Mouse (Mus musculus): Measurements from ENCODE around the gene Ftl1. TPM values are rescaled to one million over a fixed set of nuclear protein-coding genes. Genes with fewer than 3 reads are reported as not detected.

The Ftl1 gene
- total RNA-seq, 2 experiments from 2014 or later: 231 to 265 TPM

DNA sequence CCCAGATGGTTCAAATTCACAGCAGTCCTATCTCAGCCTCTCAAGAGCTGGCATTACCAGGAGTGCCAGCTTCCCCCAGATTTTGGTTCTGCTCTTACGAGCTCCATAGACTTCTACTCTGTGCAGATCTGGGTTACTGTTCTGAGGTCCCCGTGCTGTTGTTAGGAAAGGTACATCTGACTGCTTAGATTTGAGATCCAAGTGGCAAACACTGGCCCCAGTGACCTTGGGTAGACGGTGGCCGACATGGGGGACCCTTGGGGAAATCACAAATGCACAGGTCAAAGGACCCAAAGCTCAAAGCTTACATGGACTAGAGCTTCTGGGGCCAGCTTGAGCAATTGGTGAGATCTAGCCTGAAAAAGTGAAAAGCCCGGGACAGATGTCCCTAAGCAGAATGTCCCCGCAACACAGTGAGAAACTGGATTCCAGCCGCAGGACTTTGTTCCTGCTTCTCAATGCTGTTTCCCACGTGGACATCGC lies 2.9 kb downstream of the Ftl1 start:
- intact Hi-C loops (cut with DNase I): no loop called here
- no peak for DNase-seq

GRCm38 (mm10) chr7:45455932-45456696 lies 3.6 kb downstream of the Ftl1 start:
- intact Hi-C loops (cut with DNase I): no loop called here
- DNase-seq: no peak

GRCm38 (mm10) chr7:45454971-45455370 lies 4.7 kb downstream of the Ftl1 start:
- no peak for DNase-seq

DNA sequence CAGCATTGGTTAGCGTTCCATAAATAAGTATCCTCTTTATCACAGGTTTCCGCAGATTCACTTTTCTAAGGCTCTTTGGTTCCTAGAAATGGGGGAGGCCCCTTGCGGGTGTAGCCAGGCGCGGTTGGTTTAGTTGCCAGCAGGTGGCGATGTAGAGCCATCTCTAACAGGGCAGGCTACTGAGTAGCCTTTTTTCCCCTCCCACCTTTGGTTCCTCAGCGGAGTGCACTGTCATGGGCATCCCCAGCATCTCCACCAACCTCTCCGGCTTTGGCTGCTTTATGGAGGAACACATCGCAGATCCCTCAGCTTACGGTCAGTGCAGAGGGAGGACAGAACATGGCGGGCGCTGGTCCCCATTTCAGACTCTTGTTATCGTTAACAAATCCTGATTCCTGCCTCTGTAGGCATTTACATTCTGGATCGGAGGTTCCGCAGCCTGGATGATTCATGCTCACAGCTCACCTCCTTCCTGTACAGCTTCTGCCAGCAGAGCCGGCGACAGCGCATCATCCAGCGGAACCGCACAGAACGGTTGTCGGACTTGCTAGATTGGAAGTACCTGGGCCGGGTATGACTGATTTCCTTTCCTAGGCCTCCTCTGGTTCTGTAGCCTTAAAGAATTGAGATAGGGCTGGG lies 8.2 kb downstream of the Ftl1 start:
- DNase-seq: peak; percentile 83 to 91
- intact Hi-C loops (cut with DNase I): loop anchor here (5.0 kb wide), 1 partner anchor 111 kb away; no protein-coding TSS in a partner anchor

More at GRCm38 (mm10) chr7:45454971-45455370, 4.7 kb downstream of the Ftl1 start:
- intact Hi-C loops (cut with DNase I): loop anchor here (5.0 kb wide), 1 partner anchor 107 kb away; no protein-coding TSS in a partner anchor

DNA sequence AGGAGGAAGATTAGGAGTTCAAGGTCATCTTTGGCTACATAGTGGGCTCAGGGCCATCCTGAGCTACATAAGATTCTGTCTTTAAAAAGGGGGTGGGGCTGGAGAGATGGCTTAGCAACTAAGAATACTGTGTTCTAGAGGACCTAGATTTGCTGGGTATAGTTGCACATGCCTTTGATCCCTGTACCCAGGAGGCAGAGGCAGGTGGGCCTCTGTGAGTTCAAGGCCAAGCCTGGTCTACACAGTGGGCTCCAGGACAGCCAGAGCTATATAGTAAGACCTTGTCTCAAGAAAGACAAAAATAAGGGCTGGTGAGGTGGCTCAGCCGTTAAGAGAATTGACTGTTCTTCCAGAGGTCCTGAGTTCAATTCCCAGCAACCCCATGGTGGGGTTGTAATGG lies 9.7 kb downstream of the Ftl1 start:
- intact Hi-C loops (cut with DNase I): loop anchor here (5.0 kb wide), 1 partner anchor 112 kb away; no protein-coding TSS in a partner anchor
- DNase-seq: no peak

DNA sequence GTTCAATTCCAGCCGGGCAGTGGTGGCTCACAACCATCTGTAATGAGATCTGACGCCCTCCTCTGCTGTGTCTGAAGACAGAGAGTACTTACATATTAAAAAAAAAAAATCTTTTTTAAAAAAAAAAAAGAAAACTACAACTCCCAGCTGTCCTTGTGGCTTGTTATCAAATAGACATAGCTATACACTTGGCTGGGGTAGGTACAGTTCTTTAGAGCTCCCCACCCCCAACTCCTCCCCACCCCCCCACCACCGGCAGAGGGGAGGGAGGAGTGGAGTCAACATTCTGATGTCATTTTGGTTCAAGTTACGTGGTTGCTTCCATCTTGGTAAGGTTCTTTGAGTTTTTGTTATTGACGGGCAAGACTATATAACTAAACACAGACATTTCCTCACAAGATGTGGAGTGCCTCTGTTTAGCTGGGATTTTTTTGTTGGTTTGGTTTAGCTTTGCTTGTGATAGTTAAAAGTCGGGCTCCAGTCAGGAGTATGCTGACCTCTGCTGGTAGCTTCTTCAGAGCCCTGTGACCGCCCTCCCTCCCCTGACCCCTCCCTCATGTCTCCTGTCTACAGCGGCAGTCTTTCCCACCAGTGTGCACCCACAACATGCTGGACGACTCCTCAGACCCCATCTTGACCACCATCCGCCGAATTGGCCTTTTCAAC lies 12.2 kb downstream of the Ftl1 start:
- peak in 1 of 2 experiments; percentile 54 for DNase-seq
- intact Hi-C loops (cut with DNase I): no loop called here

- intact Hi-C loops (cut with DNase I): no loop called here
These were observed 13.1 kb downstream of the Ftl1 start for GRCm38 (mm10) chr7:45446589-45446988.

GRCm38 (mm10) chr7:45443526-45444420 lies 15.9 kb downstream of the Ftl1 start:
- intact Hi-C loops (cut with DNase I): no loop called here
- no peak for DNase-seq

More at GRCm38 (mm10) chr7:45446589-45446988, 13.1 kb downstream of the Ftl1 start:
- DNase-seq: no peak

- peak in 1 of 2 experiments; percentile 17 for DNase-seq
- intact Hi-C loops (cut with DNase I): no loop called here
These were observed 22.0 kb downstream of the Ftl1 start, which contains the start of gene Ruvbl2 for GRCm38 (mm10) chr7:45437521-45438276. Gene Ruvbl2 (minus strand): TSS chr7:45438096.

- intact Hi-C loops (cut with DNase I): no loop called here
- no peak for DNase-seq
These were observed 22.6 kb downstream of the Ftl1 start for GRCm38 (mm10) chr7:45437046-45437445.

DNA sequence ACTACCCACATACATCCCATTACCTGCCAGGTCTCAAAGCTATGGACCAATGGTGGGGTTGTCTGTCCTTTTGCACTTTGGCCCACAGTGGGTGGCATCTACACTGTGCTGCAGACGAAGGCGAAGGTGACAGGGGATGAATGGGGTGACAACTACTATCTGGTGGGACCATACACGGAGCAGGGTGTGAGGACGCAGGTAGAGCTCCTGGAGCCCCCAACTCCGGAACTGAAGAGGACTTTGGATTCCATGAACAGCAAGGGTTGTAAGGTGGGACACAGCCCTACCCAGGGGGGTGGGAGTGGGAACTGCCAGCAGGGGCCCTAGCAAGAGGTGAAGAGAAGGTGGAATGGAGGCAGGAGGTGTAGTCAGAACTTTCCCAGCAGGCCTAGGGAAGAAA lies 23.2 kb downstream of the Ftl1 start:
- intact Hi-C loops (cut with DNase I): no loop called here
- no peak for DNase-seq

DNA sequence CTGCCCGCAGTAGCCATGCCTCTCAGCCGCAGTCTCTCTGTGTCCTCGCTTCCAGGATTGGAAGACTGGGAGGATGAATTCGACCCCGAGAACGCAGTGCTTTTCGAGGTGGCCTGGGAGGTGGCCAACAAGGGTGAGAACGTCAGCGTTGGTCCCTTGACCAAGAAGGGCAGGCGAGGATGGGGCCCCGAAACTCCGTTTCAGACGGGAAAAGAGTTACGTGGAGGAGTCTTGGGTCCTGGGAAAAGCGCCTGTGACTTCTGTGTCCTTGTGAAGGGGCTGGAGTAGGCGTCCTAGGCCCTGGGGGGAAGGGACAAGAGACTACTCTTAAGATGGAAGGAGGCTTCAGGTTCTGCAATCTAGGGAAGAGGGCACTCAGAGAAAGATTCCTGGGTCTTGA lies 24.6 kb downstream of the Ftl1 start:
- no peak for DNase-seq
- intact Hi-C loops (cut with DNase I): loop anchor here (2.0 kb wide), 1 partner anchor 28 kb away; no protein-coding TSS in a partner anchor

- DNase-seq: peak; percentile 100
- intact Hi-C loops (cut with DNase I): loop anchor here (2.0 kb wide), 1 partner anchor 28 kb away; no protein-coding TSS in a partner anchor
These were observed 25.3 kb downstream of the Ftl1 start, which contains the start of gene Gys1 for GRCm38 (mm10) chr7:45434203-45435015. Gene Gys1 (plus strand): TSS chr7:45434844.

DNA sequence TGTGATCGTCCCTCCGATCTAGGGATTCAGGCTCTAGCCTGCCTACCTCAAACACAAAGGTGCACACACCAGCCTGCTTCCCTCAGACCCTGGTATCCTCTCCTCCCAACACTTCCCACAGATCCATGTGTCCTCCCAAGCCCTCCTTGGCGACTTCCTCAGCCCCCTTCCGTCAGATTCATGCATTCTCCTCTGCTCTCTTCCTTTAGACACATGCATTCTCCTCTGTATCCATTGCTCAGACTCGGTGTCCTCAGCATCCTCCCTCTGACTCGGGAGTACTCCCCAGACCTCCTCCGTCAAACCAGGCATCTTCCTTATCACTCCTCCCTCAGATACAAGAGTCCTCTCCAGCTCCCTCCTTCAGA lies 25.9 kb downstream of the Ftl1 start:
- DNase-seq: no peak
- intact Hi-C loops (cut with DNase I): loop anchor here (2.0 kb wide), 1 partner anchor 27 kb away; no protein-coding TSS in a partner anchor

DNA sequence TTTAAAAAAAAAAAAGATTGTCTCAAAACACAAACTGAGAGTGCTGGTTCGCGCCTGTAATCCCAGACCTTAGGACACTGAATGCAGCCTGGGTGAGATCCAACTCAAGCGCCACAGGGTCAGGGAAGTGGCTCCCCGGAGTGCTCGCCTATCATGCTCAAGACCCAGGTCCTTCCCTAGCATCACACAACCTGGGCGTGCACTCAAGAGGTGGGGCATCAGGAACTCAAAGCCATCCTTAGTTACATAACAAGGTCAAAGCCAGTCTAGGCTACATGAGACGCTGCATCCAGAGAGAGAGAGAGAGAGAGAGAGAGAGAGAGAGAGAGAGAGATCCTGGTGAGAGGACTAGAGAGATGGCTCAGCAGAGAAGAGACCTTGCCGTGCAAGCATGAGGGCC lies 33.1 kb downstream of the Ftl1 start:
- no peak for DNase-seq
- intact Hi-C loops (cut with DNase I): no loop called here

GRCm38 (mm10) chr7:45421194-45421593 lies 38.5 kb downstream of the Ftl1 start:
- intact Hi-C loops (cut with DNase I): no loop called here
- no peak for DNase-seq

- intact Hi-C loops (cut with DNase I): no loop called here
- no peak for DNase-seq
These were observed 39.1 kb downstream of the Ftl1 start, which contains the start of gene Lhb for GRCm38 (mm10) chr7:45420615-45420919. Gene Lhb (plus strand): TSS chr7:45420820.

All from heart, postnatal 14 days (tissue).